Mouse (Mus musculus): ENCODE measurements around the gene Ttc25. TPM values are rescaled to one million over a fixed set of nuclear protein-coding genes. Genes with fewer than 3 reads are reported as not detected.

Gene Ttc25
- polyA plus RNA-seq, 1 experiment from 2014 or later: 2.9 TPM

Other genes with a start within 250 kb of the Ttc25 start
- gene Eif1, start 225.7 kb upstream of the Ttc25 start, polyA plus RNA-seq (2015; fragmentation: Nextera tagmentation; extraction: Ambion mirVana): 1,185 and 1,247 TPM in 2 replicates
- gene Gast, start 211.2 kb upstream of the Ttc25 start, polyA plus RNA-seq (2015; fragmentation: Nextera tagmentation; extraction: Ambion mirVana): 0.46 and 1.6 TPM in 2 replicates
- 417 and 440 TPM in 2 replicates for gene Hap1, start 189.5 kb upstream of the Ttc25 start, polyA plus RNA-seq (2015; fragmentation: Nextera tagmentation; extraction: Ambion mirVana)
- 99.7 and 109 TPM in 2 replicates for gene Jup, start 147.8 kb upstream of the Ttc25 start, polyA plus RNA-seq (2015; fragmentation: Nextera tagmentation; extraction: Ambion mirVana)
- gene P3h4, start 130.8 kb upstream of the Ttc25 start, polyA plus RNA-seq (2015; fragmentation: Nextera tagmentation; extraction: Ambion mirVana): 20.7 and 20.8 TPM in 2 replicates
- gene Fkbp10, start 129.9 kb upstream of the Ttc25 start, polyA plus RNA-seq (2015; fragmentation: Nextera tagmentation; extraction: Ambion mirVana): 19.3 and 19.6 TPM in 2 replicates
- gene Nt5c3b, start 103.8 kb upstream of the Ttc25 start, polyA plus RNA-seq (2015; fragmentation: Nextera tagmentation; extraction: Ambion mirVana): 109 and 122 TPM in 2 replicates
- gene Klhl10, start 103.7 kb upstream of the Ttc25 start, polyA plus RNA-seq (2015; fragmentation: Nextera tagmentation; extraction: Ambion mirVana): 0.70 and 0.73 TPM in 2 replicates
- gene Klhl11, start 72.9 kb upstream of the Ttc25 start, polyA plus RNA-seq (2015; fragmentation: Nextera tagmentation; extraction: Ambion mirVana): 10.3 and 11.0 TPM in 2 replicates
- gene Acly, start 17.6 kb upstream of the Ttc25 start, polyA plus RNA-seq (2015; fragmentation: Nextera tagmentation; extraction: Ambion mirVana): 218 and 229 TPM in 2 replicates
- gene Cnp, start 29.3 kb downstream of the Ttc25 start, polyA plus RNA-seq (2015; fragmentation: Nextera tagmentation; extraction: Ambion mirVana): 46.5 and 57.8 TPM in 2 replicates
- 97.7 TPM in 2 replicates for gene Nkiras2, start 73.6 kb downstream of the Ttc25 start, polyA plus RNA-seq (2015; fragmentation: Nextera tagmentation; extraction: Ambion mirVana)
- 289 and 327 TPM in 2 replicates for gene Dnajc7, start 74.6 kb downstream of the Ttc25 start, polyA plus RNA-seq (2015; fragmentation: Nextera tagmentation; extraction: Ambion mirVana)
- 0.41 and 0.92 TPM in 2 replicates for gene Zfp385c, start 146.8 kb downstream of the Ttc25 start, polyA plus RNA-seq (2015; fragmentation: Nextera tagmentation; extraction: Ambion mirVana)
- 2.8 and 2.9 TPM in 2 replicates for gene Dhx58, start 158.7 kb downstream of the Ttc25 start, polyA plus RNA-seq (2015; fragmentation: Nextera tagmentation; extraction: Ambion mirVana)
- 64.9 and 65.9 TPM in 2 replicates for gene Kat2a, start 166.9 kb downstream of the Ttc25 start, polyA plus RNA-seq (2015; fragmentation: Nextera tagmentation; extraction: Ambion mirVana)
- 0.34 TPM in 1 of 2 replicates, not detected in the other for gene Hspb9, start 168.2 kb downstream of the Ttc25 start, polyA plus RNA-seq (2015; fragmentation: Nextera tagmentation; extraction: Ambion mirVana)
- gene Rab5c, start 192.6 kb downstream of the Ttc25 start, polyA plus RNA-seq (2015; fragmentation: Nextera tagmentation; extraction: Ambion mirVana): 41.1 and 43.3 TPM in 2 replicates
- gene Kcnh4, start 214.3 kb downstream of the Ttc25 start, polyA plus RNA-seq (2015; fragmentation: Nextera tagmentation; extraction: Ambion mirVana): 11.4 and 12.3 TPM in 2 replicates
- 2.5 and 4.6 TPM in 2 replicates for gene Hcrt, start 217.3 kb downstream of the Ttc25 start, polyA plus RNA-seq (2015; fragmentation: Nextera tagmentation; extraction: Ambion mirVana)
- 6.8 and 7.5 TPM in 2 replicates for gene Ghdc, start 225.3 kb downstream of the Ttc25 start, polyA plus RNA-seq (2015; fragmentation: Nextera tagmentation; extraction: Ambion mirVana)